Mouse (Mus musculus): ENCODE measurements around the gene Smtnl2. TPM values are rescaled to one million over a fixed set of nuclear protein-coding genes. Genes with fewer than 3 reads are reported as not detected.

The Smtnl2 gene
- total RNA-seq, 2 experiments from 2014 or later: 160 to 162 TPM

DNA sequence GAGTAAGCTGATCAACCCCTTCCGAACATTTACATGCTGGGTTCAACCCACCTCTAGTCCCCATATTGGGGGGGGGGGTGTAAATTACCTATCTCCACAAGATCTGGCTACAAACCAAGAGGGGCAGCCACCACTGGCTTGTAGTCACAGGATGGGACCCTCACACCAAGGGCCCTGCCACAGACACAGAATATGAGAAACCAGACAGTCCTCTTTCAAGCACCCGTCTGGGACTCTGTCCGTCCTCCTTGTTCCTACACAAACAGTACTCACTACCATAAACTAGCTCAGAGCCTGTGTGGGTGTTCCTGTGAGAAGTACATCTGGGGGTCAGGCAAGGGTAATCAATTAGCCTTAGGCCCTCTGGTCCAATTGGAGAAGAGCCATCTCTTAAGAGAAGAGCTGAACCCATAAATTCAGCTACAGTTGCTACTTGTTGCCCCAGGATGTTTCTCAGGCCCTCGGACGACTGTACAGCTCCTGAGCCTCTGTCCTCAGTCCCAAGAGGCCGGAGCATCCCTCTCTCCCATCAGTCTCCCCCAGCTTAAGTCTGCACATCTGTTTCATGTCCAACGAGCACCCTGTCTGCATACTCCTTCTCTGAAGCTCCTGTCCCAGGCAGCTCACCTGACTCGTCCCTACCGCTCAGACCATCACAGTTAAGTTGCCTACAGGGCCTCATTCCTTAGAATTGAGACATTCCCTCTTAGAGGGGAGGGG lies 2.9 kb downstream of the Smtnl2 start:
- DNase-seq: no peak
- intact Hi-C loops (cut with DNase I; ENCODE audit: low total_unique reads): no loop called here

DNA sequence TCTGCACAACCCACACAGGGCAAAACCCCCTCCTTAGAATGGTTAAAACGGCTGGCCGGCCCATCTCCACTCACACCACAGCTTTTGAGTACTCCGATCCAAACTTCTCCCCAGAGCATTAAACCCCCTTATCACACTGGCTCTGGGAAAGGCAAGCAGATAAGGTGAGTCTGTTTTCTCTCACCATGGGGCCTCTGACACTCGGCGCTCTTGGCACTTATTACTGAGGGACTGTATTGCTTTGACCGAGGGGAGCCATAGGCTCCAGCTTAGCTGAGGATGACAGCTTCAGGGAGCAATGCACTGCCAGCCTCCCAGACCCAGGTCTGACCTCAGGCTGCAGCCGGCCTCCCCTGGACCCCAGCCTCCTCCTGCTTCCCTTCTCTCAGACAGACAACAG lies 3.9 kb downstream of the Smtnl2 start:
- intact Hi-C loops (cut with DNase I; ENCODE audit: low total_unique reads): no loop called here
- DNase-seq: no peak

DNA sequence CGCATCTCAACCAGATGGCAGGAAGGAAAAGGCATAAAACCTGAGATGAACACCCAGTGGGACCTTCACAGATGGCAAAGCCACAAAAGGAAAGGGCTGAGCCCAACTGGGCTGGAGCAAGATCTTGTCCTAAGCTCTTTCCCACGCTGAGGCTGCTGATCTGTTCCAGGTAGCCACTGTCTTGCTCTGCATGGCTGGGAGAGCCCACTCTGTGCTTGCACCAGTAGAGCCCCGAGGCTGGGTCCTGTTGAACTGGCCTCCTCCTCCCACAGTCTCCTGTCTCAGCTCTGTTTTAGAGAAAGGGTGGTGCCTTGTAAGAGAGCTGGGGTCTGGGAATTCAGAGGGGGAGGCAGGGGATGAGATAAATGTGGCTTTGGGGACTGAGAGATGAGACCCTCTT lies 4.4 kb downstream of the Smtnl2 start:
- no peak for DNase-seq
- intact Hi-C loops (cut with DNase I; ENCODE audit: low total_unique reads): no loop called here

DNA sequence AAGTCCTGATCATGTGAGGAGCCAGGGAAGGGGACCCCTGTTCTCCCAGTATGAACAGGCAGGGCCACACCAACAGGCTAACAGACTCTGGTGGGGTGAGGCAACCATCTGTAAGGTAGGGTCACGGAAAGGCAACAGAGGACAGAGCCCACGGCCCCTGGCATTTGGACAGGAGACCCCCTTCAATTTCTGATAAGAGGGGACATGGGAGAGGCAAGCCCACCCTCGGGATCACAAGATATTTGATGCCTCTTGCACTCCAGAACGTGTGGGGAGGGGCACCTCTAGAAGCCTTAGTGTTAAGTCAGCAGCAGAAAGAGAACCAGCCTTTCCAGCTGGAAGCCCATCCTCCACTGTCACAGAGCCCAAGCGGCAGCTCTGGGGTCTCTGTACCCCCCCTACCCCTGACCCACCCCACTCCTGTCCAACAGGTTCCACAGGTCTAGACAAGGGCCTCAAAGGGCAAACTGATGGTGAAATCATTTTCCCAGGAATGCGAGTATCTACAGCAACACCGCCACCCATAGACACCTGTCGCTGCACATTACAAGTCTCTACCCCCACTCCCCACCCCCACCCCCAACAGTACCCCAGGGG lies 5.3 kb downstream of the Smtnl2 start:
- no peak for DNase-seq
- intact Hi-C loops (cut with DNase I; ENCODE audit: low total_unique reads): no loop called here

DNA sequence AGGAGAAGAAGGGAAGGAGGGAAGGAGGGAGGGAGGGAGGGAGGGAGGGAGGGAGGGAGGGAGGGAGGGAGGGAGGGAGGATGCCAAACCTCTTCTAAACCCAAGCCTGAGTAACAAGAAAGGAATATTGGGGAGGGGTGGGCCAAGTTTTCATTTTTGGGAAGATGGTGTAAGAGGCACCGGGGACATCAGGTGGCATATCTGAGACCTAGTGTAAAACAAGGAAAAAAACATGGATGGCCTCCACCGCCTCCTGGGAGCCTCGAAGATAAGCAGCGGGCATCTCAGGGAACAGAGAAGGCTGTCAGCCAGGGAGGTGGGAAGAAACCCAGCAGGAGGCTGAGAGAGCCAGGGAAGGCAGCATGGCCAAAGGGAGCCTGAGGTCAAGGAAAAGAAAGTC lies 6.0 kb downstream of the Smtnl2 start:
- DNase-seq: no peak

DNA sequence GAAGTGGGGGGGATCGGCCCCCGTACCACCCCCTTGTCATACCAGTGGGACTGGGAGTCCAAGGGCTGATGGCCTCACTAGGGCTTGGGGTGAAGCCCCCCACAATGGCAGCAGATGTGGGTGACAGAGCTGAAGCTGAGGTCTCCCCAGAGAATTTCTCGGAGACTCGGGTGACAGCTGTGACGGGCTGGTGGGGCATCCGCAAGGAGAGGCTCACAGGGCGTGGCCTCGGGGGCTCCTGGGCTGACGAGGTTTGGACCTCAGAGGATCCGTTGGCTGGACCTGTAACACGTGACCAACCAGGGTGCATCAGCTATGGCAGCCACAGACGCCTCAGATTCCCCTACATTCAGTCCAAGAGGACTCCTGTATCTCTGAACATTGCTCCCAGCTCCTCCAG lies 8.5 kb downstream of the Smtnl2 start:
- intact Hi-C loops (cut with DNase I; ENCODE audit: low total_unique reads): no loop called here
- no peak for DNase-seq

More for the DNA sequence above, 6.0 kb downstream of the Smtnl2 start:
- intact Hi-C loops (cut with DNase I; ENCODE audit: low total_unique reads): no loop called here

DNA sequence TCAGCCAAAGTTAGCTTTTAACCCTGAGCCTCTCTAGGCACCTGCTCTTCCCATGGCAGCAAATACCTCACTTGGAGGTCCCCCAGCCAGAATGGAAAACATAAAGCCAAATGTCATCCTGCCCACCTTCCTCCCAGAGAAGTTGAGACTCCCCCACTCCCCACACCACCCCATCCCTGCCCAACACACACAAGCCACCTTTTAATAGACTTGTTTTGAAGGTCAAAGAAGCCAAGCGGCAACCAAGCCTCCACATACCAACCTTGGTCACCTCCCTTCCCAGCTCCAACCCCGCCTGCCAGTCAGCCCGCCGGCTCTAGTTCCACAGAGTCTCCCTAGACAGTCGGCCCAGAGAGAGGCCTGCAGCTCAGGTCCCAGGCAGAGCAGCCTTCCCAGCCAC lies 9.5 kb downstream of the Smtnl2 start:
- no peak for DNase-seq
- intact Hi-C loops (cut with DNase I; ENCODE audit: low total_unique reads): no loop called here

DNA sequence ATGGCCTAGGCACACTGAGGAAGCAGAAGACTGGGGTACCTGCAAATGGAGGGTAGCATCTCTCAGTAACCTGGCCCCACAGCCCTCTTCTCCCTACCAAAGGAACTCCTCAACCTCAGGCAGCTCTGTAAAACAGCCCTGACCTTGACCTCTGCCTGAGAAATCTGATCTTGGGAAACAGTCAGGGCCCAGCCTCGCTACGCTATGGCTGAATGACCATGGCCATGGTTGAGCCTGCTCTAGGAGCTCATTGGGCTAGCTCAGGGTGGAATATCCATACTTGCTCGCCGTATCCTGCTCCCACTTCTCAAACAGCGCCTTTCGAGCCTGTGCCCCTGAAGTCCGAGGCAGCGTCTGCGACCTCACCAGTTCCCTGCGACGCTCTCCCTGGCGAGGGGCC lies 10.4 kb downstream of the Smtnl2 start:
- intact Hi-C loops (cut with DNase I; ENCODE audit: low total_unique reads): no loop called here
- DNase-seq: no peak

DNA sequence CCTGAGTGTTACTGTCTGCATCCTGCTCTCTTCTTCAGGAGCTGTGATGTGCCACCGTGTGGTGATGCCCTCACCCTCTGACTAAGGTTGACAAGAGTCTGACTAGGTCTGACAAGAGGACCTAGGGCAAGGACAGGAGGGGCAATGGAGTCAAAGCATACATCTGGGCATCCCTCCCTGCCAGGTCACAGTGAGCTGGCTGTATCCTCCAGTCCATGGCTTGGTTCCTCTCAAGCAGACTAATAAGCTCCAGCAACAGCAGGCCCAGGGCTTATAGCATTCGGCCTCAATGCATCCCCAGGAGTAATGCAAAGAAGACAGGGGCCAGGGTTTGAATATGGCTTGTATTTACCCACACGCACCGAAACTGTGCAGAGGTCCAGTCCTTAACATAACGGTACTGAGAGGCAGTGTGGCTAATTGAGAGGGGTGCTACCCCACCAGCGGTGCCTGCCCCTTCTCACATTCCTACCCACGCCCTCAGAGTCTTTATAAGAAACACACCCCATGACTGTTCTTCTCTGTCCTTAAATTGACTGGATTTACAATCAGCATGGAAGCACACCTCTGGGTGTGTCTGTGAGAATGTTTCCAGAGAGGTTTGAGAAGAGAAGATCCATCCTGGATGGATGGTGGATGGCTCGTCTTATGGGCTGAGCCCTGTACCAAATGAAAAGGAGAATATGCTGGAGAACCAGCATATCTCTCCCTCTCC lies 13.5 kb downstream of the Smtnl2 start:
- DNase-seq: no peak
- intact Hi-C loops (cut with DNase I; ENCODE audit: low total_unique reads): no loop called here

DNA sequence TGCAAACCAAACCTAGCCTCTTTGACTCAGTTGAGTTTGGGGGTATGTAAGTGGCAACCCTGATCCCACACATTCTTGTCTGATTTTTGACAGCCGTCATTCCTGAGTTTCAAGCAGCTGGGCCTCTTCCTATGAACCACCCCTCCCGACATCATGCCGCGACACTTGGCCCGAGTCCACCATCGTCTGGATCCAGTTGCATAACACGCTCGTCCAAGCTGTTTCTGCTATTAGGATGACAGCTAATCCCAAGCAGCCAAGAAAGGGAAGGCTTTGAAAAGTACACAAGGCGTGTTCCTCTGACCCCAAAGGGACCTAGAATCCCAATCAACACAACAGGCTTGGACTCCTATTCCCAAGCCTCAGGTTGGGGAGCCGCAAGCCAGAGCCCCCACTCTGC lies 14.4 kb downstream of the Smtnl2 start:
- DNase-seq: peak; percentile 86
- intact Hi-C loops (cut with DNase I; ENCODE audit: low total_unique reads): no loop called here

DNA sequence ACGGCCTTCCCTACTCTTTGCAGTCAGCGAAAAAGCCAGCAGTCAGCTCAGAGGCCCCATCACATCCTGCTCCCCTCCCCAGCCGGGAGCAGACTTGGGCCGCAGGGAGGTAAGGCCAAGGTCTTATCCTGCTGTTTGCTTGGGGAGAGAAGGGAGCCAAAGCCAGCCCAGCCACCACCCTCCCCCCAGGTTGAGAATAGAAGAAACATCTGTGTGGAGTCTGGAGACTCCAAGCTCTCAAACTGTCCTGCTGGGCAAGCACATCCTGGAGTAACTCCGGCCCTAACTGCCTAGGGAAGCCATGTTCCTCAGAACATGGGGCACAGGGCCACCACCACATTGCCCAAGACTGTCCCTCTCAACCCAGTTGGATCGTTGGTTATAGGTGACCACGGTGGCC lies 14.9 kb downstream of the Smtnl2 start:
- DNase-seq: peak; percentile 57
- intact Hi-C loops (cut with DNase I; ENCODE audit: low total_unique reads): no loop called here

DNA sequence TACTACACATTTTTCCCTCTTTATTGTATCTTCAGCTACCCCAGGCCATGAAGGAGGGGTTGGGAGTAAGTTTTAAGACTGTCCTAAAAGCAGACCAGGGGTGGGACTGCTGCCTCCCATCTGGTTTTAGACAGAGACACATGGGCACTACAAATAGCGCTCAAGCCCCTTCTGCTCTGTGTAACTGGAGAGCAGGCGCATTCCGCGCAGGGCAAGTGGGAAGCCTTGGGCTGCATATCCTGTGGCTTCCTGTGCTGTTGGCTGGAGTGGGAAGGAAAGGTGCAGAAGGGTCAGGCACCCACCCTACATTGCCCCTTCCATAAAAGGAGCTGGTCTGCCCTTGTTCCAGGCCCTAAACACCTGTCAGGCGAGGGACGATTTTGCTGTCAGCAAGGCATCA lies 15.9 kb downstream of the Smtnl2 start:
- intact Hi-C loops (cut with DNase I; ENCODE audit: low total_unique reads): no loop called here
- DNase-seq: no peak

DNA sequence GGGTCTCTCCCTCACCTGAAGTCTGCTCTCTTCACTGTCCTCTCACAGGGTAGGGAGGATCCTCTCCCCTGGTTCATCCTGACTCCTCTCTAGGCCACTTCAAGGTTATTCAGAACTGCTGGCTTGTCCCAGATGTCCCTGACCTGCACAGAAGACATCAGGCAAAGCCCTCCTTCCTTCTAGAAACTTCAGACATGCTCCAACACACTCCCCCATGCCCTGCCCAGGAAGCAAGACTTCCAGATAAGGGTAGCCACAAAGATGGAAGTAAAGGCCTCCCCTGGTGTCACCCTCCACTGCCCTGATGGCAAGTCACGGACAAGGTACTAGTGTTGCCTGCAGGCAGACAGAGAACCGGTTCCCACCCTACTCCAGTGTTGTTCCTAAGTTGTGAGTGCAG lies 16.8 kb downstream of the Smtnl2 start:
- DNase-seq: no peak
- intact Hi-C loops (cut with DNase I; ENCODE audit: low total_unique reads): no loop called here

DNA sequence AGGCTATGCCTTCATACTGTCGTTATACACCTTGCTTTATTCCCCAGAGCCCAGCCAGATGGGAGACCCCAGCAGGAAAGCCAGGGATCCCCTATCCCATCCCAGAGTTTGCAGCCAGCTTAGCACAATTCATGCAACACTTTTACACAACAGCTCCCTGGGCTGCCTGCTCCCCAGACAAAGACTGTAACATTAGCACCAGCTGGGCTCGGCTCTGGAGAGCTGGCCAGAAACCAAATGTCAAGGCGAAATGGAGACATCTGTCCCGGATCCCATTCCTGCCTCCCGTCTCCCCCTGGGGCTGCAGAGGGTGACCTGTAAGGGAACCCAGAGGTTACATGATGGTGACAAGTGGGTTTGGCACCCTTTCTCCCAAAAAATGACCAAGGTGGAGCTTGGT lies 17.8 kb downstream of the Smtnl2 start:
- intact Hi-C loops (cut with DNase I; ENCODE audit: low total_unique reads): no loop called here

DNA sequence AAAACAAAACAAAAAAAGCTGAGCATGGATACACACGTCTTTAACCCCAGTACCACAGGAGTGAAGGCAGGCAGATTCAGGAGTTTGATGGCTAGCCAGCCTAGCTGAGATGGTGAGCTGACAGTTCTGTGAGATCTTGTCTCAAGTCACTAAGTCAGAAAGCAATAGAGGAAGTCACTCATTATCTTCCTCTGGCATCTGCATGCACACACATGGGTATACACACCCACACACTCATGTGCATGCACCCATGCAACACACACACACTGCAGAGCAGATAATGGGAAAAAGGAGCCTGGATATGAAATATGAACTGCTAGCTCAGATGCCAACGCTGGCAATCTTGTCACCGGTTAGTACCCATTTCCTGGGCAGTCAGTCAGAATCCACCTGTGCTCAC lies 18.3 kb downstream of the Smtnl2 start:
- intact Hi-C loops (cut with DNase I; ENCODE audit: low total_unique reads): no loop called here
- no peak for DNase-seq

More for the DNA sequence above, 17.8 kb downstream of the Smtnl2 start:
- peak; percentile 67 for DNase-seq

DNA sequence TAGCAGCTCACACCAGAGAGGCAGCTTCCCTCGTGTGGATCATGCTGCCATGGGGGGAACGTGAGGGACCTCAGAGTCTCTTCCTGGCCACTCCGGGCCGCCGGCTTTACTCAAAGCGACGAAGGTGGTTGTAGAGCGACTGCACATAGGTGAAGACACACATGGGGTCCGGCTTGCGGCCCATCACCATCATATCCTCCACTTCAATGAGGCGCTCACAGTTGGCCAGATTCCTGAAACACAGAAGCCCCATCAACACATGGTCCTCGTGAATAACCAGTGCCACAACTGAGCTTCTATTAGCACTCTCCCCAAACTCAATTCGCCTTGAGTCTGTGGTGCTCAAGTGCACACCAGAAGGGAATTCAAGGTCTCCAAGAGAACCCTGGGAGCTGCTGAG lies 20.3 kb downstream of the Smtnl2 start:
- intact Hi-C loops (cut with DNase I; ENCODE audit: low total_unique reads): no loop called here

DNA sequence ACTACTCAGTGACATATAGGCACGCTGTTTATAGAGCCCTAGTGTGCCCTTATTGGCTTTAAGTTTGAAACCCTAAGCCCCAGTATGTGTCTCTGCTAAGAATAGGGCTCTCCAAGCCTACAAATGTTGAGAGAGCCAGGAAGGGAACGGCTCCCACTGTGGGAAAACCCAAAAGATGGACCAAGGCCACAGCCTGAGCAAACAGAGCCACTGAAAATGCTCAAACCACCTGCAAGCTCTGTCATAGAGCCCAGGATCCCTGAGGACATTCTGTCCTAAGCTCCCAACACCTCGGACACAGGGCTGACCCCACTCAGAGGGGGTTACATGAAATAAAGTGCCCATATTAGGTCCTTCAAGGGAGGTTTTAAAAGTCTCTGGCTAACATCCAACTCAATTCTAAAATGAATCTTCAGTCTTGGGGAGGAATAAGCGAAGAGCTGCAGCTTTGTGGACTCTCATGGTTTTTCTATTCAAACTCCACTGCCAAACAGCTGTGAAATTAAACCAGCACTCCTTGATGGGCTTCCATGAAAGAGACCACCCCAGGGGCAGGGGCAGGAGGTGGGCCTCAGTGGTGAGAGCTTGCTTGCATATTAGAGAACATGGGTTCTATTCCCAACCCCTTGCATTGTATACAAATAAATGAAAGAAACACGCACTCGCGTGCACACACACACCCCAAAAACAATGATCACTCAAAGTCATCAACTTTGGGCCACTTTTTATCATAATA lies 21.9 kb downstream of the Smtnl2 start:
- peak; percentile 47 for DNase-seq
- intact Hi-C loops (cut with DNase I; ENCODE audit: low total_unique reads): no loop called here

More for the DNA sequence above, 20.3 kb downstream of the Smtnl2 start:
- no peak for DNase-seq

DNA sequence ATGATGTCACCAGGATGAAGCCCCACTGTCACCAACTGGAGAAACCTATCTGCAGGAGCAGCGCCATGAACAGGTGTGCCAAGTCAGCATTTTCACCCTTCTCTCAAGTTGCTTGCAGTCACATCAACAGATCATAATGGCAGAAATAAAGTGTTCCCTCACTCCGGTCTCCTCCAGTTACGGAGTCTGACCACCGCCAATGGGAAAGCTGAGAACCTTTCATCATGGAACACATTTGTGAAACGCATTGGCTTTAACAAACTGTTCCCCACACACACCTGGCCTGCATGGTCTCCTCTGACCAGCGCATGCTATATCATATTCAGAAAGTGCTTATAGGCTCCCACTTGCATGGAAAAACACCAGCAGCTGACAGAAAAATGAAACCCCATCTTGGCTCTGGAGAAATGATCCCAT lies 23.4 kb downstream of the Smtnl2 start:
- intact Hi-C loops (cut with DNase I; ENCODE audit: low total_unique reads): no loop called here
- no peak for DNase-seq

DNA sequence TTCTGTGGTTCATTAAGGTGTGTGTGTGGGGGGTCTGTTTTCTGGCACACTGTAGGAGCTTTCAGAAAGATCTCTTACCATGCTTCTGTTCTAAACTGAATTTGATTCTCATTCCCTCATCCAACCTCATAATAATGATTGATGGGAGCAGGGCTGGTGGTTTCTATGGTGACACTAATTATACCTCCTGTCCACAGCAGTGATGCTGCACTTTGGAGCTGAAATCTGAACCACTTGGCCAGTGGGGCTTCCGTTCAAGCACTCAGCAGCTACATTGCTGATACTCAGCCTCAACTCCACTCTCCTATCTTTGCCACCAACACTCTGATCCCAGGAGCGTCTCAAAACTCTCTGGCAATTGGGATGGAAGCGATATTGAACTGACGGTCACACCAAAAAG lies 32.2 kb downstream of the Smtnl2 start:
- peak; percentile 44 for DNase-seq
- intact Hi-C loops (cut with DNase I; ENCODE audit: low total_unique reads): loop anchor here (5.0 kb wide), 1 partner anchor 38 kb away; no protein-coding TSS in a partner anchor

DNA sequence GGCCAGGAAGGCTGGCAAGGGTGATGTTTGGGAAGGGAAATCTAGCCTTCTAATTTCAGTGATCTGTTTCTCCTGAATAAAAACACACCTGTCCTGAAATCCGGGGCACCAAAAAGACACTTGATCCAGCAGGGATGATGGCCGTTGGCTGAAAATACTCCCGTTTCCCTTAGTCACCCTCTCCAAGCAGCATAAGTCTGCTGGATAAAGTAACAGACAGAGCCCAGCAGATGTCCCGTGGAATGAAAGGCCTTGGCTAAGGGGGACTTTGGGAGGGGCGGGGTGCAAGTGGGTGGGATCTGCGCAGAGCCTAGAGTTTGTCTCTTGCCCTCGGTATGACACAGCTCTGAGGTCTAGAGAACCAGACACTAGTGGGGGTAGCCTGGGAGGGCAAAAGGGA lies 33.3 kb downstream of the Smtnl2 start:
- peak; percentile 58 for DNase-seq

More for the DNA sequence above, 33.3 kb downstream of the Smtnl2 start:
- intact Hi-C loops (cut with DNase I; ENCODE audit: low total_unique reads): loop anchor here (5.0 kb wide), 1 partner anchor 39 kb away; no protein-coding TSS in a partner anchor

All from gastrocnemius, postnatal 14 days (tissue).